Mouse (Mus musculus) liver, adult 2 months (tissue): ENCODE data around the gene Irak2. TPM values are rescaled to one million over a fixed set of nuclear protein-coding genes. Genes with fewer than 3 reads are reported as not detected.

ENCODE experiments used
- DNase-seq: peaks from one replicate; pipeline ENCODE4 v3.0.0-alpha.2; 2011; ENCODE audit warnings: low read depth, low spot score; ENCODE audit errors: extremely low read depth
- H3K27ac ChIP-seq: fragments of 200-500 bp; replicated peaks from 2 replicates; pipeline ENCODE4 v1.5.1; 2012; ENCODE audit warnings: low read depth, mild to moderate bottlenecking, control low read depth, inconsistent platforms, low read length; ENCODE audit not compliant: insufficient read depth
- H3K27me3 ChIP-seq: fragments of 200-500 bp; 2 replicates; pipeline ENCODE4 v1.6.1; 2012; ENCODE audit warnings: mild to moderate bottlenecking, moderate library complexity, low read length, inconsistent platforms; ENCODE audit not compliant: control insufficient read depth, insufficient read depth
- H3K36me3 ChIP-seq: fragments of 200-500 bp; 2 replicates; pipeline ENCODE4 v1.6.1; 2012; ENCODE audit warnings: low read length, inconsistent platforms; ENCODE audit not compliant: control insufficient read depth, insufficient read depth
- H3K4me1 ChIP-seq: fragments of 200-500 bp; 2 replicates; pipeline ENCODE4 v1.6.1; 2011; ENCODE audit warnings: low read length; ENCODE audit not compliant: control insufficient read depth, insufficient read depth
- H3K4me3 ChIP-seq: fragments of 200-500 bp; 2 replicates; pipeline ENCODE4 v1.5.1; 2011; ENCODE audit warnings: low read depth, mild to moderate bottlenecking, control low read depth, low read length, moderate library complexity; ENCODE audit not compliant: insufficient read depth
- H3K79me2 ChIP-seq: fragments of 200-500 bp; 2 replicates; pipeline ENCODE4 v1.6.1; 2012; ENCODE audit warnings: inconsistent platforms, mild to moderate bottlenecking, low read length, moderate library complexity; ENCODE audit not compliant: control insufficient read depth, insufficient read depth
- H3K9ac ChIP-seq: fragments of 200-500 bp; 2 replicates; pipeline ENCODE4 v1.6.1; 2012; ENCODE audit warnings: low read depth, mild to moderate bottlenecking, control low read depth, inconsistent platforms, low read length
- CTCF ChIP-seq: fragments of 200-500 bp; IDR thresholded peaks from 2 replicates; pipeline ENCODE4 v1.5.1; 2011; ENCODE audit warnings: low read depth, low read length, control low read depth
- POLR2A ChIP-seq: fragments of 200-500 bp; IDR thresholded peaks from 2 replicates; pipeline ENCODE4 v1.6.1; 2011; ENCODE audit warnings: low read length, control low read depth; ENCODE audit not compliant: insufficient read depth; ENCODE audit errors: extremely low read depth
- WGBS: fragments of 180-500 bp; shearing (Covaris S2); methylation state at CpG from one replicate; pipeline ENCODE4 v1.1.7; 2018; 5-methylcytosine and 5-hydroxymethylcytosine counted together
- polyA plus RNA-seq: library from polyadenylated mRNA; depleted of rRNA; stranded (reverse); fragments of >200 nt; gene quantifications from 2 replicates; pipeline ENCODE4 v1.2.3, GENCODE M21; 2012
- total RNA-seq: library from RNA; depleted of rRNA; stranded (reverse); fragments of >200 nt; gene quantifications from 2 replicates; pipeline ENCODE4 v1.2.3, GENCODE M21; 2014

Irak2 gene
- total and polyA plus RNA-seq, 2 experiments = 18.2 to 30.8 TPM

DNA sequence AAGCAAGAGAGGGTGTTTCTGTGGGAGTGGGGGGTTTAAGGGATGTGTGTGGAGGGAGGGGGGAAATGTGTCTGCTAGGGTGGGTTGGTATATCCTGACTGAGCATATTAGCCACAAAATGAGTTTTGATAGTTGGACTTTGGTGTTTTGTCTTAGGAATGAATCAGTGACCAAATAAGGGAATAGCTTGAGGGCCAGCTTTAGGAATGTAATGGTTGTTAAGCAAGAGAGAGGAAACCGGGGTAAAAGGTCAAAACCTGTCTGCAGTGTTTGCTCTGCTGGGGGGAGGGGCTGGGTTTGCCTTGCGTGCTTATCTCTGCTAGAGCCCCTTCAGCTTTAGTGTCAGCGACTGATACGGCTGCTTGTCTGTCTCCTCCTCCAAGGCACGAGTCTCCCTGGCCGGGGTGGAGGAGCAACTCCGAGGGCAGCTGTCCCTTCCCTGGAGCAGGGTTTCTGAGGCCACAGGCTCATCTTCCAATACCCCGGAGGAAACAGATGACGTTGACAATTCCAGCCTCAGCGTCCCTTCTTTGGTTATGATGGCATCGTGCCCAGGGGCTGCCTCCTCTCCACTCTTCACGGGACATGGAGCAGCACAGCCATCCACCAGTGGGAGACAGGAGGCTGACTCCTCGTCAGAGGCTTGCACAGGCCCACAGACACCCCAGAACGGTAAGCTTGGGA lies 52.3 kb downstream of the Irak2 start:
- Histone ChIP-seq H3K9ac (peak overlapping the region; percentile 75), H3K27ac (peak overlapping the region; percentile 91), H3K36me3 (peaks cover 30% of the 10 kb centered on the region), H3K79me2 (peaks cover 6% of the 10 kb centered on the region; the same call in 1 of the 2 replicates), H3K4me3 (peak overlapping the region; percentile 68), H3K4me1 (peaks cover 25% of the 10 kb centered on the region), H3K27me3 (no peaks in the 10 kb centered on the region)
- DNase-seq = peak; percentile 98
- 6% methylated on average over 14 of the region's 14 CpGs for WGBS
- no peak for TF ChIP-seq CTCF
- TF ChIP-seq POLR2A = no peak

DNA sequence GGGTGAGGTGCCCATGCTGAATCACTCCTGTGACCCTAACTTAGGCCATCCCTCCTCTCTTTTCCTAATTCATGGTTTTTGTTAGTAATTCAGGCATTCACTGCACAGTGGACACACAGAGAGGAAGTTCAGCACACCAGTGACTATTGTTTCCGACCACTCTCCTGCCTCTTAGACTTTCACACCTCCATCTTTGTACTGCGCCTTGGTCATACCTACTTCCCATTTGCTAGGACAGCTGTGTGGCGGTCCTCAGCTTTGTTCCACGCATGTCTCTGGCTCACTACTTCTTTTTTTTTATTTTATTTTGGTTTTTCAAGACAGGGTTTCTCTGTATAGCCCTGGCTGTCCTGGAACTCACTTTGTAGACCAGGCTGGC lies 52.8 kb downstream of the Irak2 start:
- Histone ChIP-seq H3K27me3 (no peaks in the 10 kb centered on the region), H3K79me2 (peaks cover 6% of the 10 kb centered on the region; the same call in 1 of the 2 replicates), H3K36me3 (peaks cover 30% of the 10 kb centered on the region), H3K9ac (peak overlapping the region; percentile 75), H3K27ac (peak overlapping the region; percentile 91), H3K4me1 (peaks cover 26% of the 10 kb centered on the region), H3K4me3 (peak overlapping the region; percentile 68)
- TF ChIP-seq CTCF (no peak), POLR2A (no peak)
- no peak for DNase-seq
- 28% methylated on average over 4 of the region's 4 CpGs for WGBS

DNA sequence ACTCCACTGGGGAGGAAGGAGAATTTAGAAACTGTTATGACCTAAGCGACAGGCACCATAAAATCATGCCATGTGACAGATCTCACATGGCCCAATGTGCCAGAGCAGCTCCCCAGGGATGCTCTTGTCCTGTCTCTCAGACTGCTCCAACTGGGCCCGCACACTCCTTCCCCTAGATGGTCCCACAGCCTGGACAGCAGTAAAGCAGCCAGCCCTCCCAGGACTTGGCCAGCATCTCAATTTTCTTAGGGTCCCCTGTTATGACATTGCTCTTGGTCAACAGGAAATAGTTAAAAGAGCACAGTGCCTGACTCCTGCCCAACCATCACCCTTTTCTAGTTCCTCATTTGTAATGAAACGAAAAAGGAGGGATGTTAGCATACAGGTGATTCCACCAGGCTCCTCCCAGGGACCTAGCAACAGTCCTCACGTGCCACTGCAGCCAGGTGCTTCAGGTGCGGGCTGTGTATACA lies 54.4 kb downstream of the Irak2 start:
- H3K27ac ChIP-seq = peak overlapping the region; percentile 48
- H3K4me3 ChIP-seq = no peak overlapping the region
- TF ChIP-seq CTCF (no peak), POLR2A (no peak)
- H3K79me2 ChIP-seq = peaks cover 10% of the 10 kb centered on the region; the same call in 1 of the 2 replicates
- H3K4me1 ChIP-seq = peaks cover 27% of the 10 kb centered on the region
- H3K36me3 ChIP-seq = peaks cover 21% of the 10 kb centered on the region
- no peaks in the 10 kb centered on the region for H3K27me3 ChIP-seq
- DNase-seq = no peak
- 0 out of 2 replicates have a peak overlapping the region, but pooled peaks have one; percentile 14 for H3K9ac ChIP-seq
- WGBS = 64% methylated on average over 5 of the region's 5 CpGs

DNA sequence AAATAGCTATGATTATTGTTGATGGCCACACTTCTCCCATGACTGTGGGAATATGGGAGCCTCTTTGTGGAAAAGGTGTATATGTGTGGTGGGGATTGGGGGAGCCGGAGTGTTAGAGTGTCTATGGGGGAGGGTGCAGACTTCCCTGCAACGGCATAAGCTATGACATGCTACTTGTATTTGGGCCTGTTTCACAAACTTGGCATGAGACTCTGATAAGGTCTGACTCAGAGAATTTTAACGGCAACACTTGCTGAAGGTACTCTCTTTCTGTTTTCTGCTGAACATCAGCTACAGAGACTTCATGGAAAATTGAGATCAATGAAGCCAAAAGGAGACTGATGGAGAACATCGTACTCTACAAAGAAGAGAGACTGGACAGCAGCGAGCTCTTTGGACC lies 55.1 kb downstream of the Irak2 start:
- Histone ChIP-seq H3K27me3 (no peaks in the 10 kb centered on the region), H3K4me3 (no peak overlapping the region), H3K79me2 (peaks cover 14% of the 10 kb centered on the region; the same call in 1 of the 2 replicates), H3K27ac (no peak overlapping the region), H3K9ac (no peak overlapping the region), H3K4me1 (peaks cover 28% of the 10 kb centered on the region), H3K36me3 (peaks cover 16% of the 10 kb centered on the region)
- TF ChIP-seq POLR2A (no peak), CTCF (no peak)
- WGBS = 57% methylated on average over 5 of the region's 5 CpGs
- no peak for DNase-seq

DNA sequence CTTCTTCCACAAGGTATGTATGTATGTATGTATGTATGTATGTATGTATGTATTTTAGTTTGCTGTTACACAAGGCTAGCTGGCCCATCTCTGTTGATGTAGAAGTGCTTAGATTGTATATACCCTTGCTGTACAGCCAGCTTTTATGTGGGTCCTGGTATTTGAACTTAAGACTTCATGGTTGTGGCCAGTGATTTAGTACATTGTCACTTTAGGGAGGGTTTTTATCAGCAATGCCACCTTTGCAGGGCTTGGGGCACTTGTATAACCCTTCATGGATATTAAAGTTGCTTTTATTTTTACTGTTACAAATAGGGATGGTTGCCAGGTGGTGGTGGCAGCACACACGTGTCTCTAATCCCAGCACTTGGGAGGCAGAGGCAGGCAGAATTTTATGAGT lies 56.9 kb downstream of the Irak2 start:
- no peak for DNase-seq
- WGBS = 22% methylated on average over 1 of the region's 1 CpGs
- no peak overlapping the region for H3K4me3 ChIP-seq
- H3K36me3 ChIP-seq = peaks cover 16% of the 10 kb centered on the region
- TF ChIP-seq POLR2A (no peak), CTCF (no peak)
- H3K79me2 ChIP-seq = peaks cover 17% of the 10 kb centered on the region; the same call in 1 of the 2 replicates
- H3K27ac ChIP-seq = peak overlapping the region; percentile 86; the same call in 1 of the 2 replicates
- peaks cover 16% of the 10 kb centered on the region for H3K4me1 ChIP-seq
- H3K27me3 ChIP-seq = no peaks in the 10 kb centered on the region
- H3K9ac ChIP-seq = no peak overlapping the region

DNA sequence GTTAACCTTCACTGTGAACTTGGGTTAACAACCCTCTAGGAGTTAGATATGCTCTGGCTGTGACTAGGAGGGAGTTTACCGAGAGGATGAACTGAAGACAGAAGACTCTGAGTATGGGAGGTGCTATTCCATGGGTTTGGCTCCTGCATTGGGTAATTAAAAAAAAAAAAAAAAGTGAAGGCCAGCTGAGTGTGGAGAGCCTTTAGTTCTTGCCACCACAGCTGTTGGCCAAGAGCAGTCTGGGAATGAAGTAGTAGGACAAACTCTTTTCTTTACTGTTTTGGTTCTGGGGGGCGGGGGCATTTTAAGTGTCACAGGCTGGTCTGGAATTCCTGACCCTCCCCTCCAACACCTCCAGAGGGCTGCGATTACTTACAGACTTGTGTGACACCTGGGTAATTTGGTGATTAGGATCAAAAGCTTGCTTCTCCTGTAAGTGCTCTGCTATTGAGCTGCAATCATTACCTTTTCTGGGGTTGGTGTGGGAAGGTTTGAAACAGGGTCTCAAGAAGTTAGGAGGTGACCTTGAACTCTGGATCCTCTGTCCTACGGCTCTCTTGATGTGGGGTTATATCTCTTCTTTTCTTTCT lies 57.6 kb downstream of the Irak2 start:
- no peak overlapping the region for H3K4me3 ChIP-seq
- TF ChIP-seq CTCF (no peak), POLR2A (no peak)

More for the DNA sequence above, 57.6 kb downstream of the Irak2 start:
- 38% methylated on average over 4 of the region's 4 CpGs for WGBS
- Histone ChIP-seq H3K4me1 (peaks cover 15% of the 10 kb centered on the region), H3K36me3 (peaks cover 19% of the 10 kb centered on the region), H3K27me3 (no peaks in the 10 kb centered on the region), H3K9ac (peak overlapping the region; percentile 44), H3K27ac (peak overlapping the region; percentile 86), H3K79me2 (peaks cover 19% of the 10 kb centered on the region; the same call in 1 of the 2 replicates)
- DNase-seq = peak; percentile 66
